Mouse (Mus musculus) stomach, embryonic 14.5 days (tissue): ENCODE data around the gene Upf1. TPM values are rescaled to one million over a fixed set of nuclear protein-coding genes. Genes with fewer than 3 reads are reported as not detected.

Experiments
- ATAC-seq: fragments of 200-750 bp; cut with Nextera tagmentation; 2 replicates; pipeline ENCODE4 v1.8.0; 2017; ENCODE audit warnings: low read depth, moderate TSS enrichment; ENCODE audit not compliant: insufficient number of reproducible peaks, insufficient read depth, low FRiP score
- H3K27ac ChIP-seq: fragments of 300-500 bp; sonication (generic); 2 replicates; pipeline ENCODE4 v1.5.1; 2014; ENCODE audit warnings: mild to moderate bottlenecking, low read length, moderate library complexity, mixed read lengths
- H3K27me3 ChIP-seq: fragments of 300-500 bp; sonication (generic); 2 replicates; pipeline ENCODE4 v1.6.1; 2014; ENCODE audit warnings: low read length, control low read depth, mixed read lengths; ENCODE audit not compliant: control insufficient read depth, insufficient read depth
- H3K36me3 ChIP-seq: fragments of 300-500 bp; sonication (generic); 2 replicates; pipeline ENCODE4 v1.6.1; 2014; ENCODE audit warnings: mild to moderate bottlenecking, control low read depth, low read length, moderate library complexity, mixed read lengths; ENCODE audit not compliant: control insufficient read depth, insufficient read depth
- H3K4me1 ChIP-seq: fragments of 300-500 bp; sonication (generic); 2 replicates; pipeline ENCODE4 v1.6.1; 2014; ENCODE audit warnings: low read length, control low read depth, mixed read lengths; ENCODE audit not compliant: control insufficient read depth, insufficient read depth
- H3K4me2 ChIP-seq: fragments of 300-500 bp; sonication (generic); replicated peaks from 2 replicates; pipeline ENCODE4 v1.6.1; 2014; ENCODE audit warnings: low read depth, low read length, control low read depth
- H3K4me3 ChIP-seq: fragments of 300-500 bp; sonication (generic); 2 replicates; pipeline ENCODE4 v1.5.1; 2014; ENCODE audit warnings: low read depth, low read length, control low read depth
- H3K9ac ChIP-seq: fragments of 300-500 bp; sonication (generic); replicated peaks from 2 replicates; pipeline ENCODE4 v1.6.1; 2014; ENCODE audit warnings: low read depth, mild to moderate bottlenecking, control low read depth, low read length, moderate library complexity, mixed read lengths
- H3K9me3 ChIP-seq: fragments of 300-500 bp; sonication (generic); 2 replicates; pipeline ENCODE4 v1.6.1; 2016; ENCODE audit warnings: low read depth, low read length, control low read depth; ENCODE audit not compliant: control insufficient read depth
- WGBS: fragments of 180-500 bp; shearing (Covaris S2); extraction: QIAGEN DNeasy Blood & Tissue Kit; methylation state at CpG from one replicate; pipeline ENCODE4 v1.1.7; 2014; 5-methylcytosine and 5-hydroxymethylcytosine counted together
- polyA plus RNA-seq: library from polyadenylated mRNA; unstranded; fragments of >200 nt; fragmentation: Nextera tagmentation; extraction: Ambion mirVana; gene quantifications from 2 replicates; pipeline ENCODE4 v1.2.1, GENCODE M21; 2014

Upf1 gene
- polyA plus RNA-seq, 1 experiment from 2014 or later, result 17.0 TPM

DNA sequence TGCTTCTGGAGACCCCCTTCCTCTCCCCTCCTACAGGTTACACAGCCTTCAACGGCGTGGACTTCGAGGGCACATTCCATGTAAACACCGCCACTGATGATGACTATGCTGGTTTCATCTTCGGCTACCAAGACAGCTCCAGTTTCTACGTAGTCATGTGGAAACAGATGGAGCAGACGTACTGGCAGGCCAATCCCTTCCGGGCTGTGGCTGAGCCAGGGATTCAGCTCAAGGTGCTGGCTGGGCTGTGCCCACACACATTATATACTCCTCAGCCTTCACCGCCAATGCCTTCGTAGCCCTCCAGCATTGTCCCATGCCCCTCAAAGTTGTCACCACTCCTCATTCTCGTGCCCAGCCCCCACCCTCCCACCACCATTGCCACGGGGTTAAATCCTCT, 27.0 kb upstream of the Upf1 start:
- Histone ChIP-seq H3K27me3 (peaks cover 29% of the 10 kb centered on the region), H3K27ac (no peak overlapping the region), H3K9ac (no peak overlapping the region), H3K4me3 (no peak overlapping the region), H3K4me2 (no peak overlapping the region), H3K36me3 (0 out of 2 replicates have a peak, but pooled peaks cover 3% of the 10 kb centered on the region), H3K4me1 (no peaks in the 10 kb centered on the region), H3K9me3 (no peaks in the 10 kb centered on the region)
- WGBS, result 81% methylated on average over 12 of the region's 12 CpGs
- ATAC-seq, result no peak

DNA sequence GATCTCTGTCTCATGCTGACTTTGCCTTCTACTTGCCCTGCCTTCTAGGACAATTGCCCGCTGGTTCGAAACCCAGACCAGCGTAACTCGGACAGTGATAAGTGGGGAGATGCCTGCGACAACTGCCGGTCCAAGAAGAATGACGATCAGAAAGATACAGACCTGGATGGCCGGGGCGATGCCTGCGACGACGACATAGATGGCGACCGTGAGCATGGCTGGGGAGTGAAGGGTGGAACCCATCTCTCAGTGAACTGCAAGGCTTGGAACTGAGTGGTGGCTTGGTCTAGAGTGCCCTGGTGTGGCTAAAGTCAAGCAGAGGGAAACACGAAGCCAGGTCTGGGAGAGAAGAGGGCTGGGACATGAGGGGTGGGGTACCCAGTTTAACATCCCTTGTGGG, 24.0 kb upstream of the Upf1 start:
- no peak overlapping the region for H3K9ac ChIP-seq
- peaks cover 59% of the 10 kb centered on the region for H3K27me3 ChIP-seq
- no peak overlapping the region for H3K4me3 ChIP-seq
- H3K4me1 ChIP-seq, result peaks cover 10% of the 10 kb centered on the region; the same call in 1 of the 2 replicates
- no peaks in the 10 kb centered on the region for H3K36me3 ChIP-seq
- 17% methylated on average over 15 of the region's 15 CpGs for WGBS
- no peak overlapping the region for H3K4me2 ChIP-seq
- no peak overlapping the region for H3K27ac ChIP-seq
- H3K9me3 ChIP-seq, result no peaks in the 10 kb centered on the region
- ATAC-seq, result no peak

DNA sequence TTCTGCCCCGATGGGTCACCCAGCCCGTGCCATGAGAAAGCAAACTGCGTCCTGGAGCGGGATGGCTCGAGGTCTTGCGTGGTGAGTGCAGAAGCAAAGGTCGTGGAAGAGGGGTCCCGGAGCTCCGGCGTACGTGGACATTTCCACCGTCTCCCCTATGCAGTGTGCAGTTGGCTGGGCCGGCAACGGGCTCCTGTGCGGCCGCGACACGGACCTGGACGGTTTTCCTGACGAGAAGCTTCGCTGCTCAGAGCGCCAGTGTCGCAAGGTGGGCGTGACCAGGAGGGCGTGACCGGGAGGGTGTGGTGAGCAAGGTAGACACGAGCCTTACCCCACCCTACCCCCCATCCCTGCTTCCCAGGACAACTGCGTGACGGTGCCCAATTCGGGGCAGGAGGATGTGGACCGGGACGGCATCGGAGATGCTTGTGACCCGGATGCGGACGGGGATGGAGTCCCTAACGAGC, 23.2 kb upstream of the Upf1 start:
- Histone ChIP-seq H3K27me3 (peaks cover 64% of the 10 kb centered on the region), H3K4me3 (peak overlapping the region; percentile 4; the same call in 1 of the 2 replicates), H3K9ac (no peak overlapping the region), H3K4me2 (no peak overlapping the region), H3K4me1 (peaks cover 10% of the 10 kb centered on the region; the same call in 1 of the 2 replicates), H3K9me3 (no peaks in the 10 kb centered on the region), H3K27ac (no peak overlapping the region), H3K36me3 (no peaks in the 10 kb centered on the region)
- ATAC-seq, result peak; percentile 11; the same call in 1 of the 2 replicates
- WGBS, result 10% methylated on average over 37 of the region's 37 CpGs

DNA sequence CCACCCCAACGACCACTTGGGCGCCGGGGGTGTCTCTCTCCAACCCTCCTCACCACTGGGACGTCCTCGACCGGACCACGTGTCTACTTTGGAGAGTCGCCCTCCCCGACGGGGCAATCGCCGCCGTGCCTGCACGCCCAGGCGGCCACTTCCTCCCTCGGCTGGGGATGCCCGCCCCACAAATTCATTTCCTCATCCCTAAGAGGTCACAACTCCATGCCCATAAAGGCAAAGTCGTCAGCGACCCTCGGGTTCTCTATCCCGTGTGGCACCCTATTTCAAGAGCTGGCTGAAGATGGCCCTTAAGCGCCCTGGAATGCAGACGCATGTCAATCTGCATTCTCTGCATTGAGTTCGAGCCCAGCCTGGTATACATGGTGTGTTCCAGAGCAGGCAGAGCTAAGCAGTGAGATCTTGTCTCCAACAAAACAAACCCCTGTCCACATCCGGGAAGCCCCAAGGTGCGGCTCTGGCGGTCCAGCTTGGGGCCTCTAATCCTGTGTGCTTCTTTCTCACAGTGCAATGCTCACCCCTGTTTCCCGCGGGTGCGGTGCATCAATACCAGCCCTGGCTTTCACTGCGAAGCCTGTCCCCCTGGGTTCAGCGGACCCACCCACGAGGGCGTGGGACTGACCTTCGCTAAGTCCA, 22.3 kb upstream of the Upf1 start:
- peaks cover 10% of the 10 kb centered on the region; the same call in 1 of the 2 replicates for H3K4me1 ChIP-seq
- 5% methylated on average over 35 of the region's 35 CpGs for WGBS
- H3K9me3 ChIP-seq, result no peaks in the 10 kb centered on the region
- H3K4me2 ChIP-seq, result peak overlapping the region; percentile 60
- no peak overlapping the region for H3K27ac ChIP-seq
- ATAC-seq, result no peak
- peaks cover 64% of the 10 kb centered on the region for H3K27me3 ChIP-seq
- H3K4me3 ChIP-seq, result peak overlapping the region; percentile 34; the same call in 1 of the 2 replicates
- no peak overlapping the region for H3K9ac ChIP-seq
- no peaks in the 10 kb centered on the region for H3K36me3 ChIP-seq

DNA sequence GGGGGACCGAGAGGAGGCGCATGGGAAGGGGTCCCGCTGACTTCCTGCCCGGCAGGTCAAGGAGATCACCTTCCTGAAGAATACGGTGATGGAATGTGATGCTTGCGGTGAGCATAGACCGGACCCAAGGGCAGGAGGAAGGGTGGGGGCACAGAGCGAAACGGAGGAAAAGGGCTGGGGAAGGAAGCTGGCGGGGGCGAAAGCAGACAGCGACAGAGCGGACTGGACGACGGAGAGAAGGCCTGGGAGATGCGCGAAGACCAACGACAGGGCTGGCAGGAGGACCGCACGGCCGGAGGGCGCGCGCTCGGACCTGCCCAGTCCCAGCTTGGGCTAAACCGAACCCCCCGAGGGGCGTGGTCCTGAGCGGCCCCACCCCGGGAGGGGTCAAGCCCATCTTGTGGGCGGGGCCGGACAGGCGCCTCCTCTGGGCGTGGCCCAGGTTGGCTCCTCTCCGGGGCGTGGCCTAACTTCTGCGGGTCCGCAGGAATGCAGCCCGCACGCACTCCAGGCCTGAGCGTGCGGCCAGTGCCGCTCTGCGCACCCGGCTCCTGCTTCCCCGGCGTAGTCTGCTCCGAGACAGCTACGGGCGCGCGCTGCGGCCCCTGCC, 21.3 kb upstream of the Upf1 start:
- H3K27ac ChIP-seq, result no peak overlapping the region

DNA sequence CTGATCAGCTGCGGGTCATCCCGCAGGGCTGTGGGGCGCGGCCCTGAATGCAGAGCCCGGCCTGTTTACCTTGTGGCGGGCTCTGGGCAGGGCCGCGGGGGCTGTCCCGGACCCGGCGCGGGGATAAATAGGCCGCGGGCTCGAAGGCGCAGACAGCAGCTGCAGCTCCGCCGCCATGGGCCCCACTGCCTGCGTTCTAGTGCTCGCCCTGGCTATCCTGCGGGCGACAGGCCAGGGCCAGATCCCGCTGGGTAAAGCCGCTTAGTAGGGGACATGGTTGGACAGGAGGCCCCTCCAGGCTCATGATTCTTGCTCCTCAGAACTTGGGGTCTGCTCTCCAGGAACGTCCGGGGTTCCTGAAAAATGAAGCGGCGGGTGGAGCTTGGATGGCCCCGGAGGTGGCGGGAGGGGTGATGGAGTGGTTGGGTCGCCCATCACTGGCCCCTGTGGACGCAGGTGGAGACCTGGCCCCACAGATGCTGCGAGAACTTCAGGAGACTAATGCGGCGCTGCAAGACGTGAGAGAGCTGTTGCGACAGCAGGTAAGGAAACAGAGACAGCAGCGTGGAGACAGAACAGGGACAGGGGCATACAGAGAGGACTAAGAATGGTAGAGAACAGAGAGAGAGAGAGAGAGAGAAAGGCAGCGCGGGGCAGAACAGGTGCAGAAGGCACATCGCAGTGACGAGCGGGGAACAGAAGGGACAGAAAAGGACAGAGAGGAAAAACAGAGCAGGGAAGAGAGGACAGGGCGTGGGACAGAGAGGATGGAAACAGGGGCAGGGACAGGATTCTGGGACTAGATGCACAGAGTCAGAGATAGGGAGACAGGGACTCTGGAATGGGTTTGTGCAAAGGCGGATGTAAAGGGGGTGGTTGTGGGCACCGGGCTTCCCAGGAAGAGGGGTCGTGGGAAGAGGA, 20.6 kb upstream of the Upf1 start, which contains the start of gene Comp:
Comp (plus strand) TSS at position 162 of the 921 bp plus-strand sequence.
- no peak for ATAC-seq
- H3K9ac ChIP-seq, result no peak within 1 kb of the TSS
- H3K27ac ChIP-seq, result no peak within 1 kb of the TSS
- peak within 1 kb of the TSS; percentile 34 for H3K4me3 ChIP-seq
- H3K9me3 ChIP-seq, result no peaks in the 10 kb centered on the region
- peak within 1 kb of the TSS; percentile 60 for H3K4me2 ChIP-seq
- H3K4me1 ChIP-seq, result peaks cover 10% of the 10 kb centered on the region; the same call in 1 of the 2 replicates
- 3% methylated on average over 47 of the region's 47 CpGs for WGBS
- peaks cover 64% of the 10 kb centered on the region for H3K27me3 ChIP-seq
- H3K36me3 ChIP-seq, result no peaks in the 10 kb centered on the region

More for the DNA sequence above, 21.3 kb upstream of the Upf1 start:
- WGBS, result under 1% methylated on average over 52 of the region's 53 CpGs
- Histone ChIP-seq H3K9ac (no peak overlapping the region), H3K4me2 (peak overlapping the region; percentile 60), H3K4me3 (peak overlapping the region; percentile 34), H3K27me3 (peaks cover 64% of the 10 kb centered on the region), H3K4me1 (peaks cover 10% of the 10 kb centered on the region; the same call in 1 of the 2 replicates), H3K9me3 (no peaks in the 10 kb centered on the region), H3K36me3 (no peaks in the 10 kb centered on the region)
- peak; percentile 66 for ATAC-seq

DNA sequence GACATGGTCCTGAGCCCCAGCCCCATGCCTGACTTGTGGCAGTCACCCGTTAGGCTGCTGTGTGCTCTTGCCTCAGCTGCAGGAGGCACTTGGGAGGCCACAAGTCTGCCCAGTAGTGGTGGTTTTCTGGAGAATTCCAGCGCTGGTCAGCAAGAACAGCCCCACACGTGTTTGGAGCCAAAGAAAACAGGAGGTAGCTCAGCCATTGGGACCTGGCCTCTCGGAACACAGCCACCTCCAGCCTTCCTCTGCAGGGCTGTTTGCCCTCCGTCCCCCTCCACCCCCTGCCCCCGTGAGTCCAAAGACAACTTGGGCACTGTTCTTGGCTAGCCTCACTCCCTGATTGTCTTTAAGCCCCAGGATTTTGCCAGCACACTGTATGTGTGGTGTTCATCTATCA, 18.9 kb upstream of the Upf1 start:
- peaks cover 10% of the 10 kb centered on the region; the same call in 1 of the 2 replicates for H3K4me1 ChIP-seq
- no peaks in the 10 kb centered on the region for H3K36me3 ChIP-seq
- ATAC-seq, result no peak
- no peak overlapping the region for H3K4me2 ChIP-seq
- no peak overlapping the region for H3K4me3 ChIP-seq
- no peak overlapping the region for H3K9ac ChIP-seq
- WGBS, result 31% methylated on average over 6 of the region's 6 CpGs
- peaks cover 53% of the 10 kb centered on the region for H3K27me3 ChIP-seq
- no peak overlapping the region for H3K27ac ChIP-seq
- no peaks in the 10 kb centered on the region for H3K9me3 ChIP-seq

DNA sequence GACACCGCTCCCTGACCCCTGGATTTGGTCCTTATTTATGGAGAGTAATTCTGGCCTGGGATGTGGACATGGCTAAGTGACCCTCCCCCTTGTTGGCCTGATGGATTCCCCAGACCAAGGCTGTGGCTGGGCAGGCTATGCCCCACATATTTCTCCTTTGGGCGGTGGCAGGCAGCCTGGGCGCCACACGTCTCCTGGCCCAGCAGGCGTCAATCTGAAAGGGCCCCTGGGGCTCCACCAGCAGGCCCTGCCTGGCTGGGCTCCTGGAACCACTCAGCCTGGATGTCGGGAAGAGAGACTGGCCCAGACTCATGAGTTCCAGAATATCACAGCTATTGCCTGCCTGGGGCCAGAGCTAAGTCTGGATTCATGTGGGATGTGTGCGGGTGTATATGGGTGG, 17.4 kb upstream of the Upf1 start:
- H3K27ac ChIP-seq, result no peak overlapping the region
- no peak for ATAC-seq
- H3K4me3 ChIP-seq, result no peak overlapping the region
- 82% methylated on average over 7 of the region's 7 CpGs for WGBS
- H3K4me2 ChIP-seq, result no peak overlapping the region
- H3K9me3 ChIP-seq, result no peaks in the 10 kb centered on the region
- no peaks in the 10 kb centered on the region for H3K36me3 ChIP-seq
- peaks cover 39% of the 10 kb centered on the region for H3K27me3 ChIP-seq
- no peak overlapping the region for H3K9ac ChIP-seq
- peaks cover 10% of the 10 kb centered on the region; the same call in 1 of the 2 replicates for H3K4me1 ChIP-seq
